Mouse (Mus musculus): Measurements from ENCODE around the gene Sap30l.

DNA sequence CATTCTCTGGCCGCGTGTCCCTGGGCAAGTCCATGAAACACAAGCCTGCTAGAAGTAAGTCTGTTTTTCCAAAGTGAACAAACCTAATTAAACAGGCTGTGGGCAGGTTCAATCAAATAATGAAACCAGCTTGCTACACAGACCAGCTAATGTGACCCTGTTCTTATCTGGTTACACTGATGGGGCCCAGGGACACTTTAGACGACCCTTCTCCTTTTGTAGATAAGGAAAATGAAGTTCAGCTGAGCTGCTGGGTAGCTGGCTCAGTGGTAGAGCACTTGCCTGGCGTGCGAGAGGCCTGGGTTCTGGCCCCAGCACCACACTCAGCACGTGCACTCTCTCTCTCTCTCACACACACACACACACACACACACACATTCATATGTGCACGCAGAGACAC is 22.3 kb downstream of the Sap30l start:
- TF ChIP-seq CTCF (IDR thresholded peaks at IDR 0.05; ENCODE audit: low read depth, low read length), result no peak
- TF ChIP-seq POLR2A (IDR thresholded peaks at IDR 0.05; ENCODE audit: insufficient read depth, low read length), result no peak
